Mouse (Mus musculus) ES-Bruce4 (cell line): Measurements from ENCODE around the gene Jak3. TPM values are rescaled to one million over a fixed set of nuclear protein-coding genes. Genes with fewer than 3 reads are reported as not detected.

Experiments
- H3K27ac ChIP-seq: 2 replicates; pipeline ENCODE4 v1.5.1; 2012; ENCODE audit warnings: low read length, inconsistent platforms; ENCODE audit not compliant: insufficient read depth
- H3K27me3 ChIP-seq: 2 replicates; pipeline ENCODE4 v1.6.1; 2012; ENCODE audit warnings: mild to moderate bottlenecking, low read length, inconsistent platforms; ENCODE audit not compliant: control insufficient read depth, poor library complexity, insufficient read depth, severe bottlenecking
- H3K36me3 ChIP-seq: 2 replicates; pipeline ENCODE4 v1.6.1; 2012; ENCODE audit warnings: inconsistent platforms, mild to moderate bottlenecking, low read length, moderate library complexity; ENCODE audit not compliant: control insufficient read depth, poor library complexity, insufficient read depth, severe bottlenecking
- H3K4me1 ChIP-seq: one replicate; pipeline ENCODE4 v1.8.1; 2011; ENCODE audit warnings: low read length; ENCODE audit not compliant: control insufficient read depth, insufficient read depth
- H3K4me3 ChIP-seq: 2 replicates; pipeline ENCODE4 v1.5.1; 2011; ENCODE audit warnings: low read depth, mild to moderate bottlenecking, low read length
- H3K9ac ChIP-seq: 2 replicates; pipeline ENCODE4 v1.6.1; 2012; ENCODE audit warnings: low read depth, mild to moderate bottlenecking, inconsistent platforms; ENCODE audit not compliant: poor library complexity, severe bottlenecking
- H3K9me3 ChIP-seq: replicated peaks from 2 replicates; pipeline ENCODE4 v1.6.1; 2012; ENCODE audit warnings: mild to moderate bottlenecking, low read length, inconsistent platforms; ENCODE audit not compliant: control insufficient read depth, poor library complexity, insufficient read depth, severe bottlenecking
- CTCF ChIP-seq: IDR thresholded peaks from one replicate; pipeline ENCODE4 v1.8.1; 2011; ENCODE audit warnings: low read depth, low read length
- EP300 ChIP-seq: IDR thresholded peaks from 2 replicates; pipeline ENCODE4 v1.6.1; 2011; ENCODE audit warnings: low read depth, low read length; ENCODE audit not compliant: insufficient read depth
- POLR2A ChIP-seq: IDR thresholded peaks from one replicate; pipeline ENCODE4 v1.8.1; 2011; ENCODE audit warnings: low read length; ENCODE audit not compliant: insufficient read depth
- polyA plus RNA-seq: library from polyadenylated mRNA; stranded (reverse); fragments of >200 nt; gene quantifications from 2 replicates; pipeline ENCODE4 v1.2.4, GENCODE M21; 2011; ENCODE audit warnings: low read depth; ENCODE audit not compliant: missing spikeins, insufficient read depth, insufficient read length

The Jak3 gene
- polyA plus RNA-seq, 1 experiment, result 9.7 TPM

GRCm38 (mm10) chr8:71659751-71660150 lies 16.3 kb upstream of the Jak3 start:
- Histone ChIP-seq H3K27ac (no peak overlapping the region), H3K36me3 (no peaks in the 10 kb centered on the region), H3K27me3 (no peaks in the 10 kb centered on the region), H3K9ac (no peak overlapping the region), H3K4me3 (no peak overlapping the region), H3K9me3 (no peaks in the 10 kb centered on the region), H3K4me1 (no peaks in the 10 kb centered on the region)
- no peak for TF ChIP-seq EP300
- TF ChIP-seq POLR2A, result no peak
- TF ChIP-seq CTCF, result no peak

GRCm38 (mm10) chr8:71660325-71661120 lies 15.6 kb upstream of the Jak3 start:
- Histone ChIP-seq H3K4me3 (peak overlapping the region; percentile 31), H3K27me3 (no peaks in the 10 kb centered on the region), H3K36me3 (no peaks in the 10 kb centered on the region), H3K9me3 (no peaks in the 10 kb centered on the region), H3K4me1 (peaks cover 3% of the 10 kb centered on the region), H3K27ac (no peak overlapping the region), H3K9ac (0 out of 2 replicates have a peak overlapping the region, but pooled peaks have one; percentile 4)
- TF ChIP-seq CTCF (peak; percentile 98), POLR2A (no peak)

- H3K4me1 ChIP-seq, result peaks cover 12% of the 10 kb centered on the region
- no peaks in the 10 kb centered on the region for H3K27me3 ChIP-seq
- no peaks in the 10 kb centered on the region for H3K9me3 ChIP-seq
- no peak overlapping the region for H3K27ac ChIP-seq
- H3K9ac ChIP-seq, result peak overlapping the region; percentile 69
- H3K36me3 ChIP-seq, result no peaks in the 10 kb centered on the region
- H3K4me3 ChIP-seq, result peak overlapping the region; percentile 17
- TF ChIP-seq CTCF, result no peak
- TF ChIP-seq EP300, result 0 out of 2 replicates have a peak, but pooled peaks have one; percentile 34
Measured at GRCm38 (mm10) chr8:71665331-71666130, 10.6 kb upstream of the Jak3 start.

DNA sequence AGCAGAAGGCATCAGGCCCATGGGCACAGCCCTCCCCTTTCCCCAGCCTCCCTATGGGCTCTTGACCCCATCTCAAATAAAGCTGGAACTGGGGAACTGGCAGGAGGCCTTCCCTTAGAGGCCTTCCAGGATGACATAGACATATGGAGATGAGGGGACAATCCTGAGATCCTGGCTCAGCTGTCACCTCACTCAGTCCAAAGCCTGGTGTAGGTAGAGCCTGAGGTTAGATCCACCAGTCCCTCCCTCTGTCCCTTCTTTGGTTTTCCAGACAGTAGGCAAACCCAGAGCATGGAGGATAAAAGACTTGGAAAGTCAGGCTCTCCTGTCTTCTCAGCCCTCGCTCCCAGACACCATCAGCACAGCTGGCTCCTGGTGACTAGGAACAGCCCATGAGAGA lies 9.2 kb upstream of the Jak3 start:
- Histone ChIP-seq H3K9ac (no peak overlapping the region), H3K9me3 (no peaks in the 10 kb centered on the region), H3K27me3 (no peaks in the 10 kb centered on the region), H3K4me1 (peaks cover 12% of the 10 kb centered on the region), H3K36me3 (no peaks in the 10 kb centered on the region), H3K27ac (no peak overlapping the region), H3K4me3 (no peak overlapping the region)
- TF ChIP-seq CTCF, result no peak
- TF ChIP-seq EP300, result no peak
- TF ChIP-seq POLR2A, result no peak

GRCm38 (mm10) chr8:71667256-71667655 lies 8.8 kb upstream of the Jak3 start:
- Histone ChIP-seq H3K36me3 (no peaks in the 10 kb centered on the region), H3K4me3 (no peak overlapping the region), H3K9ac (no peak overlapping the region), H3K4me1 (peaks cover 12% of the 10 kb centered on the region), H3K27me3 (no peaks in the 10 kb centered on the region), H3K9me3 (no peaks in the 10 kb centered on the region), H3K27ac (no peak overlapping the region)
- TF ChIP-seq EP300, result no peak

GRCm38 (mm10) chr8:71668220-71668975 lies 7.7 kb upstream of the Jak3 start:
- Histone ChIP-seq H3K36me3 (no peaks in the 10 kb centered on the region), H3K27ac (no peak overlapping the region), H3K4me3 (peak overlapping the region; percentile 26; the same call in 1 of the 2 replicates)

More at GRCm38 (mm10) chr8:71668220-71668975, 7.7 kb upstream of the Jak3 start:
- Histone ChIP-seq H3K27me3 (no peaks in the 10 kb centered on the region), H3K9me3 (no peaks in the 10 kb centered on the region), H3K9ac (peak overlapping the region; percentile 20; the same call in 1 of the 2 replicates), H3K4me1 (peaks cover 15% of the 10 kb centered on the region)
- TF ChIP-seq POLR2A (no peak), CTCF (no peak), EP300 (no peak)
